Mouse (Mus musculus): ENCODE data around the gene Tnrc6c. TPM values are rescaled to one million over a fixed set of nuclear protein-coding genes. Genes with fewer than 3 reads are reported as not detected.

Tnrc6c gene
- polyA plus RNA-seq, 1 experiment from 2014 or later: 20.0 TPM

- DNase-seq (ENCODE audit: low spot score) (no peak), ATAC-seq (no peak; the same call in 1 of the 2 replicates)
- Histone ChIP-seq H3K9me3 (replicated peaks; ENCODE audit: control insufficient read depth, low read length) (no peaks in the 10 kb centered on the region), H3K4me1 (ENCODE audit: control insufficient read depth, insufficient read depth, low read length) (0 out of 2 replicates have a peak, but pooled peaks cover 2% of the 10 kb centered on the region), H3K9ac (ENCODE audit: low read length) (no peak overlapping the region), H3K27ac (ENCODE audit: low read depth, low read length) (no peak overlapping the region), H3K27me3 (replicated peaks; ENCODE audit: control insufficient read depth, insufficient read depth, low read length) (no peaks in the 10 kb centered on the region), H3K4me2 (ENCODE audit: low read length) (no peak overlapping the region), H3K4me3 (ENCODE audit: low read depth, low read length) (no peak overlapping the region), H3K36me3 (ENCODE audit: control insufficient read depth, insufficient read depth, low read length) (peaks cover 37% of the 10 kb centered on the region)
- 73% methylated on average over 20 of the region's 20 CpGs for WGBS
Measured at GRCm38 (mm10) chr11:117768725-117769682, 114.9 kb downstream of the Tnrc6c start.

- WGBS: 56% methylated on average over 7 of the region's 7 CpGs
Measured at GRCm38 (mm10) chr11:117769683-117770047, 115.6 kb downstream of the Tnrc6c start.

GRCm38 (mm10) chr11:117770407-117770806 lies 116.3 kb downstream of the Tnrc6c start:
- no peak for DNase-seq (ENCODE audit: low spot score)
- H3K27ac ChIP-seq (ENCODE audit: low read depth, low read length): no peak overlapping the region
- ATAC-seq: no peak
- 0 out of 2 replicates have a peak, but pooled peaks cover 23% of the 10 kb centered on the region for H3K36me3 ChIP-seq (ENCODE audit: control insufficient read depth, insufficient read depth, low read length)
- no peaks in the 10 kb centered on the region for H3K9me3 ChIP-seq (replicated peaks; ENCODE audit: control insufficient read depth, low read length)
- H3K4me2 ChIP-seq (ENCODE audit: low read length): no peak overlapping the region
- no peak overlapping the region for H3K9ac ChIP-seq (ENCODE audit: low read length)
- H3K27me3 ChIP-seq (replicated peaks; ENCODE audit: control insufficient read depth, insufficient read depth, low read length): no peaks in the 10 kb centered on the region
- no peak overlapping the region for H3K4me3 ChIP-seq (ENCODE audit: low read depth, low read length)
- WGBS: 87% methylated on average over 10 of the region's 10 CpGs
- 0 out of 2 replicates have a peak, but pooled peaks cover 2% of the 10 kb centered on the region for H3K4me1 ChIP-seq (ENCODE audit: control insufficient read depth, insufficient read depth, low read length)

More at GRCm38 (mm10) chr11:117769683-117770047, 115.6 kb downstream of the Tnrc6c start:
- Histone ChIP-seq H3K9me3 (replicated peaks; ENCODE audit: control insufficient read depth, low read length) (no peaks in the 10 kb centered on the region), H3K4me1 (ENCODE audit: control insufficient read depth, insufficient read depth, low read length) (0 out of 2 replicates have a peak, but pooled peaks cover 2% of the 10 kb centered on the region), H3K36me3 (ENCODE audit: control insufficient read depth, insufficient read depth, low read length) (peaks cover 30% of the 10 kb centered on the region), H3K9ac (ENCODE audit: low read length) (no peak overlapping the region), H3K4me2 (ENCODE audit: low read length) (no peak overlapping the region), H3K4me3 (ENCODE audit: low read depth, low read length) (no peak overlapping the region), H3K27ac (ENCODE audit: low read depth, low read length) (no peak overlapping the region), H3K27me3 (replicated peaks; ENCODE audit: control insufficient read depth, insufficient read depth, low read length) (no peaks in the 10 kb centered on the region)
- ATAC-seq (peak; percentile 24; the same call in 1 of the 2 replicates), DNase-seq (ENCODE audit: low spot score) (peak; percentile 41)

- H3K36me3 ChIP-seq (ENCODE audit: control insufficient read depth, insufficient read depth, low read length): 0 out of 2 replicates have a peak, but pooled peaks cover 6% of the 10 kb centered on the region
Measured at GRCm38 (mm10) chr11:117772352-117772751, 118.3 kb downstream of the Tnrc6c start.

GRCm38 (mm10) chr11:117774925-117775324 lies 120.8 kb downstream of the Tnrc6c start:
- H3K27me3 ChIP-seq (replicated peaks; ENCODE audit: control insufficient read depth, insufficient read depth, low read length): peaks cover 6% of the 10 kb centered on the region
- ATAC-seq: no peak
- peaks cover 1% of the 10 kb centered on the region for H3K4me1 ChIP-seq (ENCODE audit: control insufficient read depth, insufficient read depth, low read length)
- H3K4me3 ChIP-seq (ENCODE audit: low read depth, low read length): no peak overlapping the region
- H3K4me2 ChIP-seq (ENCODE audit: low read length): no peak overlapping the region
- no peak for DNase-seq (ENCODE audit: low spot score)
- 96% methylated on average over 10 of the region's 10 CpGs for WGBS
- H3K9ac ChIP-seq (ENCODE audit: low read length): no peak overlapping the region
- no peak overlapping the region for H3K27ac ChIP-seq (ENCODE audit: low read depth, low read length)
- H3K36me3 ChIP-seq (ENCODE audit: control insufficient read depth, insufficient read depth, low read length): no peaks in the 10 kb centered on the region
- no peaks in the 10 kb centered on the region for H3K9me3 ChIP-seq (replicated peaks; ENCODE audit: control insufficient read depth, low read length)

More at GRCm38 (mm10) chr11:117772352-117772751, 118.3 kb downstream of the Tnrc6c start:
- H3K4me1 ChIP-seq (ENCODE audit: control insufficient read depth, insufficient read depth, low read length): 0 out of 2 replicates have a peak, but pooled peaks cover 2% of the 10 kb centered on the region
- DNase-seq (ENCODE audit: low spot score) (no peak), ATAC-seq (no peak)
- H3K27ac ChIP-seq (ENCODE audit: low read depth, low read length): no peak overlapping the region
- no peak overlapping the region for H3K4me3 ChIP-seq (ENCODE audit: low read depth, low read length)
- no peaks in the 10 kb centered on the region for H3K9me3 ChIP-seq (replicated peaks; ENCODE audit: control insufficient read depth, low read length)
- H3K9ac ChIP-seq (ENCODE audit: low read length): no peak overlapping the region
- no peak overlapping the region for H3K4me2 ChIP-seq (ENCODE audit: low read length)
- no peaks in the 10 kb centered on the region for H3K27me3 ChIP-seq (replicated peaks; ENCODE audit: control insufficient read depth, insufficient read depth, low read length)
- 91% methylated on average over 7 of the region's 7 CpGs for WGBS

- Histone ChIP-seq H3K9ac (ENCODE audit: low read length) (no peak overlapping the region), H3K4me3 (ENCODE audit: low read depth, low read length) (no peak overlapping the region), H3K4me2 (ENCODE audit: low read length) (no peak overlapping the region), H3K27ac (ENCODE audit: low read depth, low read length) (no peak overlapping the region), H3K4me1 (ENCODE audit: control insufficient read depth, insufficient read depth, low read length) (peaks cover 6% of the 10 kb centered on the region), H3K27me3 (replicated peaks; ENCODE audit: control insufficient read depth, insufficient read depth, low read length) (peaks cover 12% of the 10 kb centered on the region), H3K36me3 (ENCODE audit: control insufficient read depth, insufficient read depth, low read length) (no peaks in the 10 kb centered on the region), H3K9me3 (replicated peaks; ENCODE audit: control insufficient read depth, low read length) (no peaks in the 10 kb centered on the region)
- 95% methylated on average over 13 of the region's 13 CpGs for WGBS
- DNase-seq (ENCODE audit: low spot score) (no peak), ATAC-seq (no peak)
Measured at GRCm38 (mm10) chr11:117775540-117775939, 121.5 kb downstream of the Tnrc6c start.

GRCm38 (mm10) chr11:117776085-117776792 lies 122.2 kb downstream of the Tnrc6c start:
- WGBS: 92% methylated on average over 14 of the region's 14 CpGs
- ATAC-seq: no peak

GRCm38 (mm10) chr11:117777111-117777510 lies 123.0 kb downstream of the Tnrc6c start:
- ATAC-seq: no peak
- no peak overlapping the region for H3K4me3 ChIP-seq (ENCODE audit: low read depth, low read length)
- H3K9me3 ChIP-seq (replicated peaks; ENCODE audit: control insufficient read depth, low read length): no peaks in the 10 kb centered on the region
- peaks cover 6% of the 10 kb centered on the region for H3K4me1 ChIP-seq (ENCODE audit: control insufficient read depth, insufficient read depth, low read length)
- no peak overlapping the region for H3K4me2 ChIP-seq (ENCODE audit: low read length)
- no peak overlapping the region for H3K9ac ChIP-seq (ENCODE audit: low read length)
- peaks cover 28% of the 10 kb centered on the region for H3K27me3 ChIP-seq (replicated peaks; ENCODE audit: control insufficient read depth, insufficient read depth, low read length)
- H3K36me3 ChIP-seq (ENCODE audit: control insufficient read depth, insufficient read depth, low read length): no peaks in the 10 kb centered on the region
- H3K27ac ChIP-seq (ENCODE audit: low read depth, low read length): no peak overlapping the region
- WGBS: 86% methylated on average over 5 of the region's 5 CpGs
- DNase-seq (ENCODE audit: low spot score): no peak

More at GRCm38 (mm10) chr11:117776085-117776792, 122.2 kb downstream of the Tnrc6c start:
- H3K4me2 ChIP-seq (ENCODE audit: low read length): no peak overlapping the region
- H3K36me3 ChIP-seq (ENCODE audit: control insufficient read depth, insufficient read depth, low read length): no peaks in the 10 kb centered on the region
- H3K9ac ChIP-seq (ENCODE audit: low read length): no peak overlapping the region
- H3K4me1 ChIP-seq (ENCODE audit: control insufficient read depth, insufficient read depth, low read length): peaks cover 6% of the 10 kb centered on the region
- H3K4me3 ChIP-seq (ENCODE audit: low read depth, low read length): no peak overlapping the region
- no peak for DNase-seq (ENCODE audit: low spot score)
- no peaks in the 10 kb centered on the region for H3K9me3 ChIP-seq (replicated peaks; ENCODE audit: control insufficient read depth, low read length)
- peaks cover 19% of the 10 kb centered on the region for H3K27me3 ChIP-seq (replicated peaks; ENCODE audit: control insufficient read depth, insufficient read depth, low read length)
- H3K27ac ChIP-seq (ENCODE audit: low read depth, low read length): no peak overlapping the region
